Mouse (Mus musculus): ENCODE measurements around the gene Cc2d1a. TPM values are rescaled to one million over a fixed set of nuclear protein-coding genes. Genes with fewer than 3 reads are reported as not detected.

The Cc2d1a gene
- 9.7 and 12.2 TPM in 2 replicates for polyA plus RNA-seq (2021; fragmentation: Nextera tagmentation)
- long read RNA-seq, experiment 1, partial matches to known transcripts: 15 of 18 reads
- long read RNA-seq, experiment 1, other reads (novel, unspliced or antisense): 1 of 18 reads
- long read RNA-seq, experiment 2, transcript Cc2d1a-201 (29 exons, 3,471 nt): major isoform, 16 of 47 reads
- long read RNA-seq, experiment 2, partial matches to known transcripts: 14 of 47 reads
- long read RNA-seq, experiment 2, other reads (novel, unspliced or antisense): 17 of 47 reads

DNA sequence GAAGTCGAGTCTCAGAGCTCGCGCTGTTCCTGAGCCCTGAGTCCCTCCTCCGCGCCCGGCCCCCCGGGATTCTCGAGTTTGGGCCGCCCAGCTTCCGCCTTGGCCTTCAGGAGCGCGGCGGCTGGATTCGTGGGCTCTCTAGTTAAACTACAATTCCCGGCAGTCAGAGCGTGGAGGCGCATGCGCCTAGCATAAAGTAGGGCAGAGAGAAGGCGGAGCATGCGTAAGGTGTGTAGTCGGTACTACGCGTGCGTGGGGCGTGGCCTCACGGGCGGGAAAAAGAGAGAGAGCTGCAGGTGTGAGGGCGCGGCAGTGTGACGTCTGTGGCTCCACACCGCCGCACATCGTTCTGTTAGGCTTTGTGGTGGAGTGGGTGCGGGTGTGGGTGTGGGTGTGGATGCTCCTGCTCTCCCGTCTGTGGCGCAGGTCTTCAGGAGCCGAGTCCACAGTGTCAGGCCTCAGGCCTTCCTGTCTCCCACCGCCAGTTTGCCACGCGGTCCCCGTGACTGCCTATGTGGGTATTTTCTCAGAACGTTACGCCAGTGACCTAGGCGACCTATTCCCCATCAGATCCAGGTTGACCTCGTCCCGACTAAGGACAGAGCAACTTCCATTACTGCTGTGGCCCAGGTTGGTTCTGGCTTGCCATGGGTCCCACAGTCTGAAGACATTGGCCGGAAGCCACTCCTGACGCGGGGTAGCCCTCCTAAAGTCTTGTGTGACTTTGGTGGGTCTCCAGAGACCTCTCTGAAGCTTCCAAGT, at the start of gene Cc2d1a, which contains the start of gene 4930432K21Rik:
Cc2d1a (minus strand) TSS at position 168 of the 762 bp plus-strand sequence.
4930432K21Rik (plus strand) TSS at position 257 of the 762 bp plus-strand sequence.

DNA sequence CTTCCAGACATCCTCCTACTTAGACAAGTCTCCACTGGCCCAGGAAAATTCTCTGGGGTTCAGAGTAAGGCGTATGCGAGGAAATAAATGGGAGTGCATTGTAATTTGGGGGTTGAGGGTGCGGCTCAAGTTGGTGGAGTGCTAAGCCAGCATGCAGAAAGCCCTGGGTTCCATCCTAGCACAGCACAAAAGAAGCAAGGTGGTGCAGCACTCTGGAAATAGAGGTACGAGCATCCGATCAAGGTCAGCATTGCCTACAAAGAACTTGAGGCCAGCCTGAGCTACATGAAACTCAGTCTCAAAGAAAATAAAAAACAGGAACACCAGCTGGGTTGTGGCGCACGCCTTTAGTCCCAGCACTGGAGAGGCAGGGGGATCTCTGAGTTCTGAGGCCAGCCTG, 37.4 kb upstream of the Cc2d1a start, which contains the start of gene Nanos3:
Nanos3 (minus strand) TSS at position 101 of the 400 bp plus-strand sequence.

DNA sequence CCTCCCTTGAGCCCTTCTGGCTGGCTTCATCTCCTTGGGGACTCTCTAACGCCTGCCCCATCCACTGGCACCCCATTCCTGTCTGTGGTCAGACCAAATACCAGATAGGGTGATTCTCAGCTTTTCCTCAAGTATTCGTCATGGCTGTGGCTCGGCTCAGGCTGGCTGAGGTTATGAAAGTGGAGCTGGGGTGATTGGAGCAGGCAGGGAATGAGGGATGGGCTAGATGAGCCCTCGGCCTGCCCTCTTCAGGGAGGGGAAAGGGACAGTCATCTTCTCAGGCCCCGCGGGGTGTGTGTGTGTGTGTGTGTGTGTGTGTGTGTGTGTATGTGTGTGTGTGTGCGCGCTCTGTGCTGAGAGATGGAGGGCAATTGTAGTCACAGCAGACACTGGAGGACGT, 22.1 kb downstream of the Cc2d1a start, which contains the start of gene Podnl1:
Podnl1 (plus strand) TSS at position 334 of the 400 bp plus-strand sequence.

DNA sequence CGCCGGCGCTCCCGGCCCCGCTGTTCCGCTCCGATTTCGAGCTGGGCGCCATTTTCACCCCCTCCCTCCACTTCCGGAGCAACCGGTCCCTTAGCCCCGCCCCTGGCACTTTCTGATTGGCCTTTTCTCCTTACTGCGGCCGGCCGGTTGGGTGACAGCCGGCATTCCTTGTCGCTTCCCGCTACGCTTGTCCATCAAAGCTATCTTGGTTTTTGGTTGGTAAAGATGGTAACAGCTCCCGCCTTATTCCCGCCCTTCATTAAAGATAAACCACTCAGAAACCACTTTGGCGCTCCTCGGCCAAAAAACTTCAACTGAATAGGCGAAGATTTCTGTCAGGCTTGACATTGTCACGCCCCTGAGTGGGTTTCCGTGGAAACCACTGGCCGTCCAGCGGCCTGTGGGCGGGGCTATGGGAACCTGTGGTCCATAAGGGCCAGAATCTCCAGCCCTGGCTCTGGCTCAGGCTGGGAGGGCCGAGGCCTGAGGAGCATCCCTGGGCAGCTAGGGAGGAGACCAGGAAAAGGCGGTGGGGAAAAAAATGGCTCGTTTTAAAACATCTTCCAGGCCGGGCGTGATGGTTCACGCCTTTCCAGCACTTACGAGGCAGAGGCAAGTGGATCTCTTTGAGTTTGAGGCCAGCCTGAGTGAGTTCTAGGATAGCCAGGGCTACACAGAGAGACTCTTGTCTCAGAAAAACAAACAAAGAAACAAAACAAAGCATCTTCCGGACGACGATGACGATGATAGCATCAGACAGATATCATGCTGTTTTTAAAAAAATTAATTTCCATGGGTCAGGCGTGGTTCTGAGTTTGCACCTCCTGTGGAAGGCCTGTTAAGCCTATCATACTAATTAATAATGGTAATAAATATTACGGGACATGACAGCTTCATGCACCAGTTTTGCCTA, 42.8 kb downstream of the Cc2d1a start, which contains the start of gene Dcaf15:
Dcaf15 (minus strand) TSS at position 72 of the 913 bp plus-strand sequence.

Small RNAs within 50 kb of the gene (microRNA-seq; reads per million reads assigned to microRNA genes)
- gene Gm25110: not detected
- 933 reads per million, percentile 80 among the genes with 10 or more reads in this experiment for gene Mir181c
- 1,461 reads per million, percentile 84 among the genes with 10 or more reads in this experiment for gene Mir181d
- gene Mir709: not detected

Other genes with a start within 250 kb of the Cc2d1a start
- 16.6 and 20.0 TPM in 2 replicates for gene Adgrl1, start 247.8 kb downstream of the Cc2d1a start, polyA plus RNA-seq (2021; fragmentation: Nextera tagmentation)
- 0.57 and 0.84 TPM in 2 replicates for gene Gm10644, start 192.7 kb downstream of the Cc2d1a start, polyA plus RNA-seq (2021; fragmentation: Nextera tagmentation)
- 0.98 and 1.1 TPM in 2 replicates for gene Asf1b, start 192.4 kb downstream of the Cc2d1a start, polyA plus RNA-seq (2021; fragmentation: Nextera tagmentation)
- gene Prkaca, start 174.9 kb downstream of the Cc2d1a start, polyA plus RNA-seq (2021; fragmentation: Nextera tagmentation): 81.4 and 111 TPM in 2 replicates
- 1.2 and 1.9 TPM in 2 replicates for gene Samd1, start 150.3 kb downstream of the Cc2d1a start, polyA plus RNA-seq (2021; fragmentation: Nextera tagmentation)
- 0.19 and 0.21 TPM in 2 replicates for gene 1700067K01Rik, start 146.4 kb downstream of the Cc2d1a start, polyA plus RNA-seq (2021; fragmentation: Nextera tagmentation)
- 1.8 and 2.0 TPM in 2 replicates for gene 2210011C24Rik, start 135.8 kb downstream of the Cc2d1a start, polyA plus RNA-seq (2021; fragmentation: Nextera tagmentation)
- gene Palm3, start 126.5 kb downstream of the Cc2d1a start, polyA plus RNA-seq (2021; fragmentation: Nextera tagmentation): 0.39 and 0.70 TPM in 2 replicates
- 0.38 and 0.53 TPM in 2 replicates for gene Il27ra, start 105.3 kb downstream of the Cc2d1a start, polyA plus RNA-seq (2021; fragmentation: Nextera tagmentation)
- gene Rln3, start 102.9 kb downstream of the Cc2d1a start, polyA plus RNA-seq (2021; fragmentation: Nextera tagmentation): not detected in 2 replicates
- gene Gm10643, start 82.8 kb downstream of the Cc2d1a start, polyA plus RNA-seq (2021; fragmentation: Nextera tagmentation): 1.4 and 2.5 TPM in 2 replicates
- 1.4 and 1.6 TPM in 2 replicates for gene Rfx1, start 81.1 kb downstream of the Cc2d1a start, polyA plus RNA-seq (2021; fragmentation: Nextera tagmentation)
- gene Dcaf15, start 43.2 kb downstream of the Cc2d1a start, polyA plus RNA-seq (2021; fragmentation: Nextera tagmentation): 1.8 and 2.8 TPM in 2 replicates
- gene Podnl1, start 21.9 kb downstream of the Cc2d1a start, polyA plus RNA-seq (2021; fragmentation: Nextera tagmentation): 0.09 TPM in 1 of 2 replicates, not detected in the other
- 1.2 and 1.5 TPM in 2 replicates for gene 4930432K21Rik, start 89 bp upstream of the Cc2d1a start, polyA plus RNA-seq (2021; fragmentation: Nextera tagmentation)
- gene Nanos3, start 37.3 kb upstream of the Cc2d1a start, polyA plus RNA-seq (2021; fragmentation: Nextera tagmentation): 4.2 and 5.5 TPM in 2 replicates
- 2.5 and 2.9 TPM in 2 replicates for gene Zswim4, start 89.1 kb upstream of the Cc2d1a start, polyA plus RNA-seq (2021; fragmentation: Nextera tagmentation)
- gene D8Ertd738e, start 101.8 kb upstream of the Cc2d1a start, polyA plus RNA-seq (2021; fragmentation: Nextera tagmentation): 438 and 480 TPM in 2 replicates
- 12.7 and 14.8 TPM in 2 replicates for gene Mri1, start 109.4 kb upstream of the Cc2d1a start, polyA plus RNA-seq (2021; fragmentation: Nextera tagmentation)
- gene Ccdc130, start 122.4 kb upstream of the Cc2d1a start, polyA plus RNA-seq (2021; fragmentation: Nextera tagmentation): 21.8 and 23.0 TPM in 2 replicates
- gene Cacna1a, start 240.5 kb upstream of the Cc2d1a start, polyA plus RNA-seq (2021; fragmentation: Nextera tagmentation): 4.6 and 6.4 TPM in 2 replicates